Mouse (Mus musculus) megakaryocyte progenitor cell, adult 5-6 weeks (primary cell): Measurements from ENCODE around the gene Patj. TPM values are rescaled to one million over a fixed set of nuclear protein-coding genes. Genes with fewer than 3 reads are reported as not detected.

ENCODE experiments used
- total RNA-seq, 2 experiments: library from RNA; stranded (forward) in 1 of 2; stranded (reverse) in 1 of 2; fragments of 157-497, 149-512 nt in 1 of 2; fragments of 200-1000 nt in 1 of 2; gene quantifications; 2 replicates each; pipeline versions ENCODE4 v1.2.3 to v1.2.4; 2015 to 2017

Gene Patj
- total RNA-seq, 2 experiments from 2014 or later, result 1.8 to 3.6 TPM

Other genes starting within 250 kb of the Patj start
- 26.2 and 31.2 TPM in 2 replicates for gene Tm2d1, start 12.5 kb upstream of the Patj start, total RNA-seq (2015)
- 13.2 and 21.2 TPM in 2 replicates for gene Tm2d1, start 12.5 kb upstream of the Patj start, total RNA-seq (2017)